Mouse (Mus musculus) midbrain, embryonic 14.5 days (tissue): ENCODE measurements at regions not wholly inside any gene's neighbourhood (a gene's known extent, or its start where the extent isn't known, plus 50 kb on each side); places are given as distances from the start of the nearest gene placed in this dataset.

Experiments used
- ATAC-seq: fragments of 200-750 bp; cut with Nextera tagmentation; 2 replicates; pipeline ENCODE4 v1.8.0; 2017; ENCODE audit warnings: moderate number of reproducible peaks, moderate library complexity; ENCODE audit not compliant: low FRiP score, low TSS enrichment
- DNase-seq: peaks from one replicate; pipeline ENCODE4 v3.0.0-alpha.2; 2015
- H3K27ac ChIP-seq: fragments of 300-500 bp; sonication (generic); replicated peaks from 2 replicates; pipeline ENCODE4 v1.5.1; 2014; ENCODE audit warnings: mild to moderate bottlenecking, low read depth, low read length, moderate library complexity
- H3K27me3 ChIP-seq: fragments of 300-500 bp; sonication (generic); 2 replicates; pipeline ENCODE4 v1.6.1; 2014; ENCODE audit warnings: low read length, control low read depth, mixed read lengths; ENCODE audit not compliant: control insufficient read depth, insufficient read depth
- H3K36me3 ChIP-seq: fragments of 300-500 bp; sonication (generic); 2 replicates; pipeline ENCODE4 v1.6.1; 2014; ENCODE audit warnings: low read length, control low read depth; ENCODE audit not compliant: control insufficient read depth, insufficient read depth
- H3K4me1 ChIP-seq: fragments of 300-500 bp; sonication (generic); 2 replicates; pipeline ENCODE4 v1.6.1; 2014; ENCODE audit warnings: mild to moderate bottlenecking, antibody characterized with exemption, low read length, control low read depth; ENCODE audit not compliant: control insufficient read depth, insufficient read depth
- H3K4me2 ChIP-seq: fragments of 300-500 bp; sonication (generic); 2 replicates; pipeline ENCODE4 v1.6.1; 2014; ENCODE audit warnings: mild to moderate bottlenecking, low read length, moderate library complexity
- H3K4me3 ChIP-seq: fragments of 300-500 bp; sonication (generic); replicated peaks from 2 replicates; pipeline ENCODE4 v1.5.1; 2014; ENCODE audit warnings: low read depth, low read length
- H3K9ac ChIP-seq: fragments of 300-500 bp; sonication (generic); replicated peaks from 2 replicates; pipeline ENCODE4 v1.6.1; 2014; ENCODE audit warnings: mild to moderate bottlenecking, low read length, moderate library complexity
- H3K9me3 ChIP-seq: fragments of 300-500 bp; sonication (generic); 2 replicates; pipeline ENCODE4 v1.6.1; 2016; ENCODE audit warnings: low read length, control low read depth, mixed read lengths; ENCODE audit not compliant: control insufficient read depth
- WGBS: fragments of 180-500 bp; shearing (Covaris S2); extraction: QIAGEN DNeasy Blood & Tissue Kit; methylation state at CpG from one replicate; pipeline ENCODE4 v1.1.7; 2014; 5-methylcytosine and 5-hydroxymethylcytosine counted together

GRCm38 (mm10) chr13:48031491-48031890 is 229.5 kb upstream of the Id4 start:
- no peak overlapping the region for H3K4me2 ChIP-seq
- H3K27ac ChIP-seq: no peak overlapping the region
- H3K27me3 ChIP-seq: no peaks in the 10 kb centered on the region
- H3K4me3 ChIP-seq: no peak overlapping the region
- no peaks in the 10 kb centered on the region for H3K36me3 ChIP-seq
- no peaks in the 10 kb centered on the region for H3K9me3 ChIP-seq
- WGBS: 77% methylated on average over 8 of the region's 8 CpGs
- H3K9ac ChIP-seq: no peak overlapping the region
- H3K4me1 ChIP-seq: peaks cover 4% of the 10 kb centered on the region; the same call in 1 of the 2 replicates
- ATAC-seq (no peak), DNase-seq (no peak)

- no peak overlapping the region for H3K4me2 ChIP-seq
- no peaks in the 10 kb centered on the region for H3K36me3 ChIP-seq
- DNase-seq: peak; percentile 28
- peak overlapping the region; percentile 28 for H3K27ac ChIP-seq
- ATAC-seq: no peak
- no peak overlapping the region for H3K9ac ChIP-seq
- peaks cover 10% of the 10 kb centered on the region for H3K4me1 ChIP-seq
- no peaks in the 10 kb centered on the region for H3K27me3 ChIP-seq
- WGBS: 22% methylated on average over 4 of the region's 4 CpGs
- no peak overlapping the region for H3K4me3 ChIP-seq
- H3K9me3 ChIP-seq: no peaks in the 10 kb centered on the region
Observed at GRCm38 (mm10) chr13:48042172-48042571, 218.9 kb upstream of the Id4 start.

GRCm38 (mm10) chr13:48042572-48042971 is 218.5 kb upstream of the Id4 start:
- peak overlapping the region; percentile 28 for H3K27ac ChIP-seq
- no peak for ATAC-seq

GRCm38 (mm10) chr13:48046201-48046750 is 214.8 kb upstream of the Id4 start:
- DNase-seq (peak; percentile 53), ATAC-seq (no peak)
- Histone ChIP-seq H3K4me3 (no peak overlapping the region), H3K27ac (no peak overlapping the region), H3K9me3 (no peaks in the 10 kb centered on the region), H3K4me1 (peaks cover 10% of the 10 kb centered on the region), H3K27me3 (no peaks in the 10 kb centered on the region), H3K4me2 (peak overlapping the region; percentile 18; the same call in 1 of the 2 replicates), H3K9ac (no peak overlapping the region), H3K36me3 (no peaks in the 10 kb centered on the region)
- WGBS: 57% methylated on average over 25 of the region's 25 CpGs

More at GRCm38 (mm10) chr13:48042572-48042971, 218.5 kb upstream of the Id4 start:
- no peak overlapping the region for H3K4me2 ChIP-seq
- no peaks in the 10 kb centered on the region for H3K9me3 ChIP-seq
- no peak for DNase-seq
- H3K9ac ChIP-seq: no peak overlapping the region
- WGBS: 52% methylated on average over 6 of the region's 6 CpGs
- no peak overlapping the region for H3K4me3 ChIP-seq
- peaks cover 10% of the 10 kb centered on the region for H3K4me1 ChIP-seq
- H3K27me3 ChIP-seq: no peaks in the 10 kb centered on the region
- H3K36me3 ChIP-seq: no peaks in the 10 kb centered on the region

- Histone ChIP-seq H3K27ac (no peak overlapping the region), H3K4me1 (peaks cover 5% of the 10 kb centered on the region), H3K27me3 (no peaks in the 10 kb centered on the region), H3K9me3 (no peaks in the 10 kb centered on the region), H3K4me3 (no peak overlapping the region), H3K9ac (no peak overlapping the region), H3K4me2 (no peak overlapping the region), H3K36me3 (no peaks in the 10 kb centered on the region)
- ATAC-seq (no peak), DNase-seq (no peak)
- 93% methylated on average over 6 of the region's 6 CpGs for WGBS
Observed at GRCm38 (mm10) chr13:48049796-48050195, 211.2 kb upstream of the Id4 start.

GRCm38 (mm10) chr13:48074630-48075029 is 186.4 kb upstream of the Id4 start:
- DNase-seq (no peak), ATAC-seq (no peak)
- H3K27ac ChIP-seq: no peak overlapping the region

GRCm38 (mm10) chr13:48075315-48075714 is 185.7 kb upstream of the Id4 start:
- Histone ChIP-seq H3K4me2 (no peak overlapping the region), H3K27ac (no peak overlapping the region), H3K36me3 (no peaks in the 10 kb centered on the region), H3K9me3 (no peaks in the 10 kb centered on the region), H3K27me3 (no peaks in the 10 kb centered on the region), H3K4me3 (no peak overlapping the region), H3K4me1 (peaks cover 5% of the 10 kb centered on the region; the same call in 1 of the 2 replicates), H3K9ac (no peak overlapping the region)
- ATAC-seq (no peak), DNase-seq (no peak)
- 88% methylated on average over 5 of the region's 5 CpGs for WGBS

More at GRCm38 (mm10) chr13:48074630-48075029, 186.4 kb upstream of the Id4 start:
- Histone ChIP-seq H3K4me2 (no peak overlapping the region), H3K36me3 (no peaks in the 10 kb centered on the region), H3K9me3 (no peaks in the 10 kb centered on the region), H3K9ac (no peak overlapping the region), H3K4me1 (peaks cover 5% of the 10 kb centered on the region; the same call in 1 of the 2 replicates), H3K4me3 (no peak overlapping the region), H3K27me3 (no peaks in the 10 kb centered on the region)

- Histone ChIP-seq H3K9me3 (no peaks in the 10 kb centered on the region), H3K27me3 (no peaks in the 10 kb centered on the region), H3K4me3 (no peak overlapping the region), H3K36me3 (no peaks in the 10 kb centered on the region), H3K4me1 (peaks cover 5% of the 10 kb centered on the region; the same call in 1 of the 2 replicates), H3K4me2 (peak overlapping the region; percentile 11; the same call in 1 of the 2 replicates), H3K27ac (peak overlapping the region; percentile 73), H3K9ac (no peak overlapping the region)
- WGBS: 32% methylated on average over 12 of the region's 12 CpGs
- ATAC-seq (no peak; the same call in 1 of the 2 replicates), DNase-seq (peak; percentile 80)
Observed at GRCm38 (mm10) chr13:48078214-48078613, 182.8 kb upstream of the Id4 start.

GRCm38 (mm10) chr13:48083294-48083693 is 177.7 kb upstream of the Id4 start:
- DNase-seq (no peak), ATAC-seq (no peak)
- H3K27me3 ChIP-seq: no peaks in the 10 kb centered on the region
- H3K27ac ChIP-seq: no peak overlapping the region
- peaks cover under 1% of the 10 kb centered on the region; the same call in 1 of the 2 replicates for H3K4me1 ChIP-seq
- H3K4me2 ChIP-seq: no peak overlapping the region
- no peaks in the 10 kb centered on the region for H3K36me3 ChIP-seq
- no peaks in the 10 kb centered on the region for H3K9me3 ChIP-seq
- WGBS: 86% methylated on average over 2 of the region's 2 CpGs
- H3K4me3 ChIP-seq: no peak overlapping the region
- H3K9ac ChIP-seq: no peak overlapping the region
